Mouse (Mus musculus) megakaryocyte, embryonic 14.5 days (primary cell): Measurements from ENCODE around the gene U2af1. TPM values are rescaled to one million over a fixed set of nuclear protein-coding genes. Genes with fewer than 3 reads are reported as not detected.

ENCODE experiments used
- H3K27me3 ChIP-seq: replicated peaks from 2 replicates; pipeline ENCODE3; 2012; ENCODE audit warnings: inconsistent platforms
- H3K36me3 ChIP-seq: replicated peaks from 2 replicates; pipeline ENCODE3; 2012; ENCODE audit warnings: low read length, inconsistent platforms, mixed read lengths
- H3K4me1 ChIP-seq: 2 replicates; pipeline ENCODE4 v1.6.1; 2012; ENCODE audit warnings: inconsistent platforms
- H3K4me3 ChIP-seq: replicated peaks from 2 replicates; pipeline ENCODE3; 2012; ENCODE audit warnings: moderate library complexity, mild to moderate bottlenecking, inconsistent platforms
- H3K9me3 ChIP-seq: 2 replicates; pipeline ENCODE4 v1.6.1; 2012; ENCODE audit warnings: inconsistent platforms
- FLI1 ChIP-seq: IDR thresholded peaks from 2 replicates; pipeline ENCODE4 v1.6.1; 2012; ENCODE audit warnings: low read length, inconsistent platforms, mixed read lengths
- GATA1 ChIP-seq: IDR thresholded peaks from 3 replicates; pipeline ENCODE4 v1.6.1; 2012; ENCODE audit warnings: mixed read lengths, low read length, inconsistent platforms, borderline replicate concordance
- polyA plus RNA-seq: library from polyadenylated mRNA; stranded (reverse); fragments of >175 nt; gene quantifications from 2 replicates; pipeline ENCODE4 v1.2.3, GENCODE M21; 2012; ENCODE audit warnings: low replicate concordance; ENCODE audit not compliant: insufficient read depth

U2af1 gene
- polyA plus RNA-seq, 1 experiment = 101 TPM

DNA sequence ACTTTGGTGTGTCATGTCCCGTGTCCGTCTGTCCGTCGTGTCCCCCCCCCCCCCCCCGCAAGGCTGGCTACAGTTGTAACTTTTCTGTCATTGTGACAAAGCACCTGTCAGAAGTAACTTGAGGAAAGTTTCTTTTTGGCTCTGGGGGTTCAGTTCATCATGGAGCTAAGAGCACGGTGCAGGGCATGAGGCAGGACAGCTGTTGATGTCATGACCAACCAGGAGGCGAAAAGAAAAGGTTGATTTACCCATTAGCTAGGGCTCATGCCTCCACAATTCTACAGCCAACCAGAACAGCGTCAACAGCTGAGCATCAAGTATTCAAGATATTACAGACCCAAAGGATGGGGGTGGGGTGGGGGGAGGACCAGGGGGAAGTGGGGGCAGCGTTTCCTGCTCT, 9.6 kb upstream of the U2af1 start:
- Histone ChIP-seq H3K9me3 (no peaks in the 10 kb centered on the region), H3K4me1 (peaks cover 7% of the 10 kb centered on the region), H3K27me3 (peaks cover 38% of the 10 kb centered on the region), H3K36me3 (no peaks in the 10 kb centered on the region), H3K4me3 (no peak overlapping the region)
- TF ChIP-seq GATA1 (no peak), FLI1 (no peak)

GRCm38 (mm10) chr17:31664760-31665159, 6.1 kb upstream of the U2af1 start:
- TF ChIP-seq GATA1 = no peak
- TF ChIP-seq FLI1 = no peak
- H3K9me3 ChIP-seq = no peaks in the 10 kb centered on the region

DNA sequence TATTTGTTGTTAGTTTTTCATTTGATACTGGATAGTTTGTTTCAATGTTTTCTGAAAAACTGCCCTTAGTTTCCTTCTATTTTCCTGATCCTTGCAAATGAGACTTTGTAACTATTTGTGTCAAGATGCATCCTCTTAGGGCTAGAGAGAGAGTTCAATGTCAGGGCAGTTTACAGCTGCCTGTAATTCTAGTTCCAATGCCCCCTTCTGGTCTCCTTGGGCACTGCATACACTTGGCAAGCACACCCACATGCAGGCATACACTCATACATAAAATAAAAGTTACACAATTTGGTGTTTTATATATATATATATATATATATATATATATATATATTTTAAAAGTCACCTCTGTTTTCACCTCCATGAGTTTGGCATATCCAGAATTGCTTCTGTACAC, 4.2 kb upstream of the U2af1 start:
- Histone ChIP-seq H3K4me1 (peaks cover 17% of the 10 kb centered on the region), H3K9me3 (no peaks in the 10 kb centered on the region), H3K4me3 (no peak overlapping the region), H3K36me3 (no peaks in the 10 kb centered on the region), H3K27me3 (peaks cover 12% of the 10 kb centered on the region)
- TF ChIP-seq GATA1 (no peak), FLI1 (no peak)

More at GRCm38 (mm10) chr17:31664760-31665159, 6.1 kb upstream of the U2af1 start:
- Histone ChIP-seq H3K27me3 (peaks cover 20% of the 10 kb centered on the region), H3K4me1 (peaks cover 7% of the 10 kb centered on the region), H3K36me3 (no peaks in the 10 kb centered on the region), H3K4me3 (no peak overlapping the region)

DNA sequence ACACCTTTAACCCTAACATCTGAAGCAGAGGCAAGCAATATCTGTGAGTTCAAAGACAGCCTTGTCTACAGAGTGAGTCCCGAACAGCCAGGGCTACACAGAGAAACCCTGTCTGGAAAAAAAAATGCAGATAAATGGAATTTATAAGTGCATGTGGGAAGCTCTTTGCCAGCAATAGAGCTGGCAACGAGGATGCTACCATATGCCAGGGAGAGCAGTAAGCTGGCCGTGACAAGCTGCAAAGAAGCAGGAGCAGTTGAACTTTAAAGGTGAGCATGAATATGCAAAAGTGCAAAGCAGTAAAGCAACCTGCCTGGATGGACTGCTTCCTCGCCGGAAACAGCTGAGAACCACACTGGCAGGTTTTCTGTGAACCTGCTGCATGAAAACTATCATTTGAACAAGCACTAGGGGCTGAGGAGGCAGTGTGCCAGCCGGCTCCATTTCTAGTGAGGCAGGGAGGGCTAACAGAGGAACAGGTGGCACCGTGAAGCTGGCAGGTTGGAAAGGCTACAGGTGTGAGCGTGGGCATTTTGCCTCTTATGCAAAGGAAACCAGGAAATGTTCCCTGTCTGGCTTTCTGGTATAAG, 2.1 kb upstream of the U2af1 start:
- H3K27me3 ChIP-seq = no peaks in the 10 kb centered on the region
- TF ChIP-seq GATA1 (no peak), FLI1 (no peak)
- no peaks in the 10 kb centered on the region for H3K9me3 ChIP-seq
- H3K36me3 ChIP-seq = peaks cover 5% of the 10 kb centered on the region
- no peak overlapping the region for H3K4me3 ChIP-seq
- peaks cover 32% of the 10 kb centered on the region for H3K4me1 ChIP-seq

- no peak for TF ChIP-seq GATA1
- no peak for TF ChIP-seq FLI1
- no peaks in the 10 kb centered on the region for H3K27me3 ChIP-seq
- H3K4me1 ChIP-seq = peaks cover 46% of the 10 kb centered on the region
- peak overlapping the region; percentile 98 for H3K4me3 ChIP-seq
- no peaks in the 10 kb centered on the region for H3K9me3 ChIP-seq
- H3K36me3 ChIP-seq = peaks cover 30% of the 10 kb centered on the region
These were observed 590 bp downstream of the U2af1 start for GRCm38 (mm10) chr17:31658136-31658467.

DNA sequence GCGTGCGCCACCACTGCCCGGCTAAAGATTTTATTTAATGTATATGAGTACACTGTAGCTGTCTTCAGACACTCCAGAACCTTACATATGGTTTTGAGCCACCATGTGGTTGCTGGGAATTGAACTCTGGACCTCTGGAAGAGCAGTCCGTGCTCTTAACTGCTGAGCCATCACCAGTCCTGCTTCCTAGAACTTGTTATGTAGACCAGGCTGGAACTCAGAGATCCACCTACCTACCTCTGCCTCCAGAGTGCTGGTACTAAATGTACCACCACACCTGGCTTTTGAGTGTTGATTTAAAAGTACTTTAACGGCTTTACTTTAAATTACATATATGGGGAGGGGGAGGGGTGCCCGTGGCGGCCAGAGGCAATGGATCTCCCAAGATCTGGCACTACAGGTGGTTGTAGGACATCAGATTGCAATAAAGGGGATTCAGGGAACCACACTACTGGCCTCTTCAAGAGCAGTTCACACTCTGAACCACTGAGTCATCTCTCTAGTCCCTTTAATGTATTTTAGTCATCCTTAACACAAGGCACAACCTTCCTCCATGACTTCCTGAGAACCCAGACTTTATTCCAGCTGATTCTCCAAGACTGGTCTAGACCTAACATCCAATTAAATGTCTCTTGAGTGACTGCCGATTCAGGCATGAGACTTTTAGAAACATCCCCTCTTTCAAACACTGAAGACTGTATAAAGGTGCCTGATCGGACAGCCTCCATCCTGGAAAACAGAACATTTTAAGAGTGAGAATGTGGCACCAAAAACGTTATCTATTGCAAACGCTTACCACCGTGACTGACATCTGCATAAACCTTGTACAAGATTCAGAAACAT, 1.3 kb downstream of the U2af1 start:
- Histone ChIP-seq H3K27me3 (no peaks in the 10 kb centered on the region), H3K9me3 (no peaks in the 10 kb centered on the region), H3K36me3 (peaks cover 37% of the 10 kb centered on the region), H3K4me3 (peak overlapping the region; percentile 98), H3K4me1 (peaks cover 46% of the 10 kb centered on the region)
- TF ChIP-seq FLI1 (no peak), GATA1 (no peak)

GRCm38 (mm10) chr17:31656682-31657081, 2.0 kb downstream of the U2af1 start:
- peaks cover 46% of the 10 kb centered on the region for H3K4me1 ChIP-seq

GRCm38 (mm10) chr17:31655366-31655765, 3.3 kb downstream of the U2af1 start:
- H3K4me3 ChIP-seq = no peak overlapping the region
- TF ChIP-seq FLI1 (no peak), GATA1 (no peak)
- H3K9me3 ChIP-seq = no peaks in the 10 kb centered on the region
- H3K36me3 ChIP-seq = peaks cover 57% of the 10 kb centered on the region
- peaks cover 55% of the 10 kb centered on the region for H3K4me1 ChIP-seq
- H3K27me3 ChIP-seq = no peaks in the 10 kb centered on the region

More at GRCm38 (mm10) chr17:31656682-31657081, 2.0 kb downstream of the U2af1 start:
- Histone ChIP-seq H3K36me3 (peaks cover 44% of the 10 kb centered on the region), H3K9me3 (no peaks in the 10 kb centered on the region), H3K27me3 (no peaks in the 10 kb centered on the region), H3K4me3 (no peak overlapping the region)
- TF ChIP-seq GATA1 = no peak

GRCm38 (mm10) chr17:31653277-31653676, 5.4 kb downstream of the U2af1 start:
- H3K36me3 ChIP-seq = peaks cover 78% of the 10 kb centered on the region
- no peaks in the 10 kb centered on the region for H3K9me3 ChIP-seq
- no peaks in the 10 kb centered on the region for H3K27me3 ChIP-seq
- H3K4me3 ChIP-seq = no peak overlapping the region
- H3K4me1 ChIP-seq = peaks cover 45% of the 10 kb centered on the region
- TF ChIP-seq GATA1 (no peak), FLI1 (no peak)

DNA sequence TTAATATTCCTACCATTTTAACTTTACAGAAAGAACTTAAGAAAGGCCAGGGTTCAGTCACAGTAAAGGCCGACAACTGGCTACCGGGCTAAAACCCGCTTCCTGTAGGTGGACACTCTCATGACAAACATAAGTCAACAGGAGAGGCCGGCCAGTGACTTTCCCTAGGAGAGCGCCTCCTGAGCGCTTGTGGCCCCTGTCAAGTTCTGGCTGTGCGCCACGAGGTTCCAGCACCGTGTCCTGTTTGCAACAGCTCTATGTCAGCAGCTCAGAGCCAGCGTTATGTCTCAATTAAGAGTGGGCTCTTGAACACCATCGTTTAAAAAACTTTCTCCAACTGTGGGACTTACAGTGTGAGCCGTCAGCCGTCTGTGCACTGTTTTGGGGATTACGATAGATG, 6.5 kb downstream of the U2af1 start:
- no peak for TF ChIP-seq FLI1
- TF ChIP-seq GATA1 = no peak
- peaks cover 90% of the 10 kb centered on the region for H3K36me3 ChIP-seq
- no peaks in the 10 kb centered on the region for H3K9me3 ChIP-seq
- no peaks in the 10 kb centered on the region for H3K27me3 ChIP-seq
- no peak overlapping the region for H3K4me3 ChIP-seq
- peaks cover 40% of the 10 kb centered on the region for H3K4me1 ChIP-seq
